Mouse (Mus musculus) cortical plate, adult 2 months (tissue): ENCODE measurements around the gene Gm4858. TPM values are rescaled to one million over a fixed set of nuclear protein-coding genes. Genes with fewer than 3 reads are reported as not detected.

Experiments
- H3K27ac ChIP-seq: fragments of 200-500 bp; 2 replicates; pipeline ENCODE4 v1.5.1; 2012; ENCODE audit warnings: low read length, control low read depth, inconsistent platforms; ENCODE audit not compliant: insufficient read depth
- H3K4me1 ChIP-seq: fragments of 200-500 bp; 2 replicates; pipeline ENCODE4 v1.6.1; 2011; ENCODE audit warnings: low read length; ENCODE audit not compliant: control insufficient read depth, insufficient read depth
- H3K4me3 ChIP-seq: fragments of 200-500 bp; 2 replicates; pipeline ENCODE4 v1.5.1; 2011; ENCODE audit warnings: mild to moderate bottlenecking, low read length, control low read depth; ENCODE audit not compliant: insufficient read depth
- CTCF ChIP-seq: fragments of 200-500 bp; IDR thresholded peaks from 2 replicates; pipeline ENCODE4 v1.5.1; 2011; ENCODE audit warnings: mild to moderate bottlenecking, control low read depth, low read length; ENCODE audit not compliant: insufficient read depth; ENCODE audit errors: extremely low read depth
- POLR2A ChIP-seq: fragments of 200-500 bp; IDR thresholded peaks from 2 replicates; pipeline ENCODE4 v1.6.1; 2011; ENCODE audit warnings: mild to moderate bottlenecking, low read length, control low read depth; ENCODE audit not compliant: insufficient read depth; ENCODE audit errors: extremely low read depth
- polyA plus RNA-seq: library from polyadenylated mRNA; depleted of rRNA; stranded (reverse); fragments of >200 nt; gene quantifications from 2 replicates; pipeline ENCODE4 v1.2.3, GENCODE M21; 2012; rRNA removed

Gene Gm4858
- polyA plus RNA-seq, 1 experiment = not detected

- Histone ChIP-seq H3K27ac (no peak overlapping the region), H3K4me1 (no peaks in the 10 kb centered on the region; the same call in 1 of the 2 replicates), H3K4me3 (no peak overlapping the region)
- TF ChIP-seq CTCF (no peak), POLR2A (no peak)
Measured at GRCm38 (mm10) chr3:93096447-93096846, 27.8 kb downstream of the Gm4858 start.

GRCm38 (mm10) chr3:93111668-93112067 lies 43.0 kb downstream of the Gm4858 start:
- Histone ChIP-seq H3K4me1 (no peaks in the 10 kb centered on the region), H3K27ac (no peak overlapping the region), H3K4me3 (no peak overlapping the region)
- TF ChIP-seq CTCF = peak; percentile 27; the same call in 1 of the 2 replicates
- no peak for TF ChIP-seq POLR2A

- H3K4me1 ChIP-seq = no peaks in the 10 kb centered on the region
- no peak overlapping the region for H3K4me3 ChIP-seq
- H3K27ac ChIP-seq = no peak overlapping the region
- TF ChIP-seq POLR2A (no peak), CTCF (peak; percentile 70)
Measured at GRCm38 (mm10) chr3:93114481-93114880, 45.9 kb downstream of the Gm4858 start.

DNA sequence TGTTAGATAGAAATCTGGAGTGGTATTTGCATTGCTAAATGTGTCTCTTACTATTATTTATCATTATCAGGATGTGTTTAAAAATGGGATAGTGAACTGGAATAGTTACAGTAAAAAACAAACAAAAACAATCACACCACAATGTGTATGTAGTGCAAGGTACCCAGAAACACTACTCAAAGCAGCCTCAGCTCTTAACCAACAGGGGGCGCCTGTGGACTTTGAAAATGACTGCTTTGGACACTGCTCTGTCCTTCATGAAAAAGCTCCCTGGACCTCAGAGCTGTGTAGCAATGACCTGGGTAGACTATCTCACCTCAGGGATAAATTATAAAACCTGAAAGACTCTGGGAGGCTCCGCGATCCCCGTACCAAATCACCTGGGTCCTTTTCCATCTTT lies 50.5 kb downstream of the Gm4858 start:
- TF ChIP-seq CTCF (no peak), POLR2A (no peak)
- no peaks in the 10 kb centered on the region for H3K4me1 ChIP-seq
- no peak overlapping the region for H3K4me3 ChIP-seq

More for the DNA sequence above, 50.5 kb downstream of the Gm4858 start:
- H3K27ac ChIP-seq = no peak overlapping the region

Other genes starting within 250 kb of the Gm4858 start
- gene Kprp, start 241.6 kb upstream of the Gm4858 start, polyA plus RNA-seq = not detected in 2 replicates
- gene Lce1l, start 217.5 kb upstream of the Gm4858 start, polyA plus RNA-seq = not detected in 2 replicates
- gene 2310050C09Rik, start 198.6 kb upstream of the Gm4858 start, polyA plus RNA-seq = not detected in 2 replicates
- gene Lce3a, start 142.6 kb upstream of the Gm4858 start, polyA plus RNA-seq = not detected in 2 replicates
- not detected in 2 replicates for gene Lce3b, start 135.8 kb upstream of the Gm4858 start, polyA plus RNA-seq
- gene Lce3c, start 124.3 kb upstream of the Gm4858 start, polyA plus RNA-seq = not detected in 2 replicates
- gene Lce3d, start 111.4 kb upstream of the Gm4858 start, polyA plus RNA-seq = not detected in 2 replicates
- gene Lce3e, start 101.8 kb upstream of the Gm4858 start, polyA plus RNA-seq = not detected in 2 replicates
- gene Lce3f, start 76.6 kb upstream of the Gm4858 start, polyA plus RNA-seq = not detected in 2 replicates
- 0.21 and 0.27 TPM in 2 replicates for gene Crct1, start 53.1 kb upstream of the Gm4858 start, polyA plus RNA-seq
- gene Lce1m, start 49.8 kb upstream of the Gm4858 start, polyA plus RNA-seq = not detected in 2 replicates
- not detected in 2 replicates for gene Crnn, start 76.0 kb downstream of the Gm4858 start, polyA plus RNA-seq
- gene Flg2, start 128.5 kb downstream of the Gm4858 start, polyA plus RNA-seq = not detected in 2 replicates
- gene Flg, start 204.7 kb downstream of the Gm4858 start, polyA plus RNA-seq = not detected in 2 replicates